Mouse (Mus musculus) bone marrow, adult 2 months (tissue): ENCODE results near the gene Amdhd2.

Source experiments
- CTCF ChIP-seq: fragments of 200-500 bp; IDR thresholded peaks from 2 replicates; pipeline ENCODE4 v1.5.1; 2011; ENCODE audit warnings: low read length, control low read depth; ENCODE audit not compliant: control insufficient read depth, insufficient read depth
- POLR2A ChIP-seq: fragments of 200-500 bp; IDR thresholded peaks from 2 replicates; pipeline ENCODE4 v1.6.1; 2011; ENCODE audit warnings: low read depth, mild to moderate bottlenecking, control low read depth, low read length, borderline replicate concordance; ENCODE audit not compliant: control insufficient read depth

DNA sequence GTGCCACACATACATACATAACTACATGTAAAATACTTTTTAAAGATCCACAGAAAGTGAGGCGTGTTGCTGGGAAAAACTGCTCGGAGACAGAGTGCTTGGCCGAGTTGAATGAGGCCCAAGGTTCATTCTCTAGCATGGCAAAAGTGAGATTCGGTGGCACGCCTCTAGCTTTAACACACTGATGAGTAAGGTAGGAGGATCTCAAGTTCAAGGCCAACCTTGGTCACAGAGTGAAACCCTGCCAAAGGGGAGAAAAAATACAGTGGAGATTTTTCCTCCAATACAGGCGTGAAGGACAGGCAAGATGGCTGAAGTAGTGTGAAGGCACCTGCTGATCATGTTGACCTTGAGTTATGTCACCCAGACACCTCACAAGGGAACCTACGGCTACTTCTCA lies 14.1 kb downstream of the Amdhd2 start:
- TF ChIP-seq CTCF: no peak
- no peak for TF ChIP-seq POLR2A
